Mouse (Mus musculus) Patski (cell line): ENCODE measurements around the gene Gm11034. TPM values are rescaled to one million over a fixed set of nuclear protein-coding genes. Genes with fewer than 3 reads are reported as not detected.

Source experiments
- ATAC-seq: fragments of 100-300 bp; one replicate; pipeline ENCODE4 v1.8.0; 2021
- CTCF ChIA-PET: fragments of 350-600 bp; sonication (Branson Sonifier 250); formaldehyde crosslinking; loops from one replicate; lab custom pipeline; 2022; ENCODE audit warnings: inconsistent platforms; lab: Charles Lee
- POLR2A ChIA-PET: fragments of 350-600 bp; sonication (Branson Sonifier 250); formaldehyde crosslinking; loops from one replicate; lab custom pipeline; 2022; ENCODE audit warnings: antibody characterized with exemption, inconsistent platforms; lab: Charles Lee
- DNase-seq: peaks from one replicate; pipeline ENCODE4 v3.0.0-alpha.2; 2011; ENCODE audit warnings: low read depth, low spot score
- H3K27me3 ChIP-seq: fragments of 371-371 bp; one replicate; pipeline ENCODE4 v1.5.1; 2021
- CTCF ChIP-seq: fragments of 100-300 bp; IDR thresholded peaks from one replicate; pipeline ENCODE4 v1.5.1; 2021
- in situ Hi-C: fragments of 300-500 bp; cut with MboI; formaldehyde crosslinking; loops from 3 replicates; pipeline ENCODE4 v1.11.1; 2018; ENCODE audit warnings: low pct_unique_long_range_greater_than_20kb, mixed read lengths
- polyA plus RNA-seq: library from polyadenylated mRNA; unstranded; gene quantifications from one replicate; pipeline ENCODE4 v1.2.3, GENCODE M21; 2021

The Gm11034 gene
- polyA plus RNA-seq, 1 experiment from 2014 or later = not detected

DNA sequence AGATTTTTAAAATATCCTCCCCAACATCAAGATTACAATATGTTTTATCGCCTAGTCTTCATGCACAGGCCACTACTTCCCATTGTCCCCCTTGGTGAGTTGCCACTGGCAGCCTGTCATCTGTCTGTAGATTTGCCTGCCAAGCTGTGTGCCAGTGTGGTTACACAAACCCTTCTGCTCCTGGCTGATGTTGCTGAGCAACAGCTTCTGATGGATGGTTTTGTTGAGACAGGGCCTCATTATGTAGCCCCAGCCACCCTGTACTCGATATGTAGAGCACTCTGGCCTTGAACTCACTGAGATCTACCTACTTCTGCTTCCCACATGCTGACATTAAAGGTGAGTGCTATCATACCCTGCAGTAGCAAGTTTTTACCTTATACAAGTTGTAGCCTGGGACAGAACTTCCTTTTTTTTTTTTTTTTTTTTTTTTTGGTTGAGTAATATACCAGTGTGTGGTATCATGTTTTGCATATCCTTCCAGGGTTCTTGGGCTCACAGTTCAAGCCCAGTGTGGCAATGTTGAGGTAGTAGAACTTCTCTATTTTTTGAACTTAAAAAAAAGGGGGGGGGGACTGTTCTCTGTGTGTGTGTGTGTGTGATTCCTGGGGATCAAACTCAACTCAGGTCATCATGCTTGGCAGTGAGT lies 29.8 kb downstream of the Gm11034 start:
- ATAC-seq (no peak), DNase-seq (no peak)
- POLR2A ChIA-PET = no interaction called here
- H3K27me3 ChIP-seq = no peaks in the 10 kb centered on the region
- TF ChIP-seq CTCF = no peak
- in situ Hi-C loops = loop anchor here (25.0 kb wide), 1 partner anchor 421 kb away; no protein-coding TSS in a partner anchor
- CTCF ChIA-PET = no interaction called here

DNA sequence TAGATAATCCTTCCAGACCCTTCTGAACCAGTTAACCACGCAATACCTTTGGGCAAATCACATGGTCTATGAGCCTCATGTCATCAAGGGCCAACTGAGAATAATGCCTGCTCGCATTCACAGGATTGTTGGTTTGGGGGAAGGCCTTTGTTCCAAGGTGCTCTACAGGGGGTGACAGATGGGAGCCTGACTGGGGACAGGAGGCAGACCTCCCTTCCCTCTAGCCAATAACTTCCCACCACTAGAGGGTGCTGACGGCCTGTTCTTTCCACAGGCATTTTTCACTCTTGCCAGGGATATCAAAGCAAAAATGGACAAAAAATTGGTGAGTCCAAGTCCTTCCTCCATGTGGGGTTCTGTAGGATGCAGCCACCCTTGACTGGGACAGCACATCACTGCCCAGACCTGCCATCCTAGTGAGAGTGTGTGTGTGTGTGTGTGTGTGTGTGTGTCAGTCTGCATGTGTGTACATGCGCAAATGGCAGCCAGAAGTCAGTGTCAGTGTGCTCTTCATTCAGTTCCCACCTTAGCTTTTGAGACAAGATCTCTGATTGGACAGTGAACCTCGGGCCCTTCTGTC lies 36.0 kb downstream of the Gm11034 start:
- in situ Hi-C loops = loop anchor here (10.0 to 25.0 kb wide), 2 partner anchors 187 to 415 kb away; no protein-coding TSS in a partner anchor

DNA sequence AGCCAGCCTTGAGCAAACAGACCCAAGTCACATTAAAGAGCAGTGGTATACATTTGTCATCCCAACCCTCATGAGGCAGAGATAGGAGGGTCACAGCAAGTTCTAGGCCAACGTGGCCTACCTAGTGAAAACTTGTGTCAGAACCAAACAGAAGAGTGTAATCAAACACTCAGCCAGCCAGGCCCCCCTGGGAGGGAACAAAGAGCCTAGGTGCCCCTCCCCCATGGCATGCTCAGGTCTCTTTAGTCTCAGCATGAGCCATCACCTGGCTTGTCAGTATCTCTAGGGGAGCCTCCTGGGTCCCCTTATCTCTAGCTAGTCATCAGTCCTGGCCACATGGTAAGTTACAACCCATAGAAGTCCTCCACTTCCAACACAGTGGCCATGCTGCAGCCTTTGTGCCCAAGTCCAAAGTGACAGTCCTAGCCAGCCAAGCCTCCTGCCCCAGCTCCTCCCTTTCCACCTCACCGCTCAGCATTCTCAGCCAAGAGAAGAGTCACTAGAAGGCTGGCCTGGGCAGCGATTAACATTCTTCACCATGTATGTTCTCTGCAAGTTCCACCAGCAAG lies 43.7 kb downstream of the Gm11034 start:
- in situ Hi-C loops = loop anchor here (10.0 kb wide), 1 partner anchor 195 kb away; no protein-coding TSS in a partner anchor
- no peaks in the 10 kb centered on the region for H3K27me3 ChIP-seq
- CTCF ChIA-PET = interaction anchor here (1.3 kb wide), 1 partner anchor 8 kb away, joined by 7 read pairs; no protein-coding TSS in a partner anchor
- no peak for TF ChIP-seq CTCF
- POLR2A ChIA-PET = no interaction called here
- ATAC-seq (no peak), DNase-seq (no peak)

More for the DNA sequence above, 36.0 kb downstream of the Gm11034 start:
- CTCF ChIA-PET = interaction anchor here (1.1 to 2.2 kb wide), 7 partner anchors 8 to 62 kb away, joined by 3 to 7 read pairs (median 5); partner anchors contain the start of genes Ap1m1 and Hsh2d
- peak; percentile 73 for TF ChIP-seq CTCF
- DNase-seq = no peak
- H3K27me3 ChIP-seq = no peaks in the 10 kb centered on the region
- ATAC-seq = peak; percentile 40
- POLR2A ChIA-PET = no interaction called here

DNA sequence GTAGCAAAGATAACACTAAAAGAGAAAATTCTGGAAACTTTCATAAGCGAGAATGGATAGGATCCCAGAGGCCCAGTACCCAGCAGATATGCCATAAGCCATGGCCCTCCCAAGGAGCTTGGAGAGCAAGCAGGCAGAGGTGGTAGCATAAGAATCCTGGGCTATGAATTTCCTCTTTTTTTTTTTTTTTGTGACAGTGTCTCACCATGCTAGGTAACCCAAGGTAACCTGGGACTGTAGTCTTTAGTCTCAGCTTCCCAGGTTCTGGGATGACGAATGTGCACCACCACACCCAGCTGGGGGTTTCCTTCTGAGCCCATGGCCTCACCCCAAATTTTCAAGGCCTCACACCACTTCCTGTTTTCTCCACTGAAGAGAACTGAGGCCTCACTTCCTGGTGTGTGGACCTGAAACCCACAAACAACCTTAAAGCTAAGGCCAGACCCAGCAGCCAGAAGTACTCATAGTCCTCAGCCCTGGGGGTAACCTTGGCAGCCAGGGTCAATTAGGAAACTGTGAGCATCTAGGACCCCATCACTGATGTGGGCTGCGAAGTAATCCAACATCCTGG lies 44.3 kb downstream of the Gm11034 start:
- ChIA-PET CTCF (interaction anchor here (1.3 kb wide), 1 partner anchor 9 kb away, joined by 7 read pairs; no protein-coding TSS in a partner anchor), POLR2A (interaction anchor here (0.6 kb wide), 1 partner anchor 106 kb away, joined by 3 read pairs; no protein-coding TSS in a partner anchor)
- H3K27me3 ChIP-seq = no peaks in the 10 kb centered on the region
- in situ Hi-C loops = no loop called here
- DNase-seq (no peak), ATAC-seq (no peak)
- TF ChIP-seq CTCF = no peak

Other genes starting within 250 kb of the Gm11034 start
- gene Cyp4f18, start 204.0 kb downstream of the Gm11034 start, polyA plus RNA-seq = not detected
- not detected for gene Olfr372, start 172.4 kb downstream of the Gm11034 start, polyA plus RNA-seq
- gene Olfr373, start 130.5 kb downstream of the Gm11034 start, polyA plus RNA-seq = 0.01 TPM
- gene Olfr374, start 106.6 kb downstream of the Gm11034 start, polyA plus RNA-seq = 0.01 TPM
- 660 TPM for gene Tpm4, start 78.7 kb downstream of the Gm11034 start, polyA plus RNA-seq
- gene Rab8a, start 52.4 kb downstream of the Gm11034 start, polyA plus RNA-seq = 111 TPM
- gene Hsh2d, start 24.0 kb downstream of the Gm11034 start, polyA plus RNA-seq = 0.05 TPM
- gene Cib3, start 799 bp downstream of the Gm11034 start, polyA plus RNA-seq = not detected
- gene Fam32a, start 6.1 kb upstream of the Gm11034 start, polyA plus RNA-seq = 90.2 TPM
- gene Ap1m1, start 26.4 kb upstream of the Gm11034 start, polyA plus RNA-seq = 93.1 TPM
- gene Gm10282, start 91.6 kb upstream of the Gm11034 start, polyA plus RNA-seq = 28.0 TPM
- gene Klf2, start 105.4 kb upstream of the Gm11034 start, polyA plus RNA-seq = 6.7 TPM
- gene Eps15l1, start 207.8 kb upstream of the Gm11034 start, polyA plus RNA-seq = 63.4 TPM
- gene Calr3, start 230.2 kb upstream of the Gm11034 start, polyA plus RNA-seq = 7.1 TPM
- 11.3 TPM for gene 1700030K09Rik, start 230.2 kb upstream of the Gm11034 start, polyA plus RNA-seq